Mouse (Mus musculus) left cerebral cortex, postnatal 36 days (tissue): ENCODE results near the gene Naa60. TPM values are rescaled to one million over a fixed set of nuclear protein-coding genes. Genes with fewer than 3 reads are reported as not detected.

Source experiments
- DNase-seq, 2 experiments: peaks; one replicate each; pipeline ENCODE4 v3.0.0; 2021 to 2022; ENCODE audit warnings: low spot score in 2 of 2, mixed read lengths in 1 of 2
- intact Hi-C: fragments of 180-260 bp; cut with DNase I; formaldehyde crosslinking; loops from one replicate; pipeline ENCODE4 v1.15.1; 2025
- total RNA-seq, 2 experiments: library from RNA; stranded (reverse); gene quantifications; 2 replicates each; pipeline ENCODE4 v1.2.3; 2021

The Naa60 gene
- total RNA-seq, 2 experiments from 2014 or later: 124 TPM

DNA sequence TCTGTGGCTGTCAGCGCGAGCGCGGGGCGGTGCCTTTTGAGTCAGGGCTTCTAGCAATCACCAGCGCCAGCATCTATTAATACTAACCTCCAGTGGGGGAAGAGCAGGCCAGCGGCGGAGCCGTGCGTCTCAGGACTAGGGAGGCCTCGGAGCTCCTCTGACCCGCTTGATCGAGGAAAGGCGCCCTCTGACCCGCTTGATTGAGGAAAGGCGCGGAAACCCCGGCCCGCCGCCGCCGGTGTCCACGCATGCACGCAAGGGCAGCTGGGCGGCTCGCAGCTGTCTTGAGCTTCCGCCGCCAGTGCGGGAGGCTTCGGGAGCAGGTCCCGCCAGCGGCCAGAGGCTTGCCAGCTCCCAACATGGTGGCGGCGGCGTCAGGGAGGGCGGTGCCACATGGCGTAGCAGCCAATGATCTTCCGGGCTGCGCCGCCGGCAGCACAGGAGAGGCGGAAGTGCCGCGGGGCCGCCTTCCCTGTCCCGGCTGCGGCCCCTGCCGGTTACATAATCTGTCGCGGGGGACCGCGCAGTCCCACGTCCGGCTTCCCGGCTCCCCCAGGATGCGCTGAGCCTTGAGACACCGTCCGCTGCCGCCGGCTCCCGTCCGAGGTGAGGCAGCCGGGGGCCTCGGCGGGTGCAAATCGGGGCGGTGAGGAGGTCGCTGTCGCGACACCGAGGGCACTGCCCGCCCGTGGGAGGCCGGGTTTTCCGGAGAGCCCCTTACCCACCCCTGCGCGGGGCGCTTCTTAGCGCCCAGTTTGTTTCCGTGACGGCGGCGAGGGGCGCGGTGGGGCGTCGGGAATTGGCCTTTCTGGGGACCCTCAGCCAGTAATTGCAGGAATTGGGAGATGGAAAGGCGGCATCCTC, 12.3 kb downstream of the Naa60 start, which contains the start of the genes Zfp597 and Gm20695:
Zfp597 (minus strand) TSS at position 361 of the 864 bp plus-strand sequence.
Gm20695 (plus strand) TSS at position 448 of the 864 bp plus-strand sequence.
- DNase-seq: peak; percentile 94 to 95
- intact Hi-C loops: loop anchor here (10.0 kb wide), 1 partner anchor 140 kb away; the partner anchor contains the start of gene Zfp263

GRCm38 (mm10) chr16:3885065-3885670, 13.0 kb downstream of the Naa60 start:
- DNase-seq: no peak
- intact Hi-C loops: loop anchor here (10.0 kb wide), 1 partner anchor 140 kb away; the partner anchor contains the start of gene Zfp263

DNA sequence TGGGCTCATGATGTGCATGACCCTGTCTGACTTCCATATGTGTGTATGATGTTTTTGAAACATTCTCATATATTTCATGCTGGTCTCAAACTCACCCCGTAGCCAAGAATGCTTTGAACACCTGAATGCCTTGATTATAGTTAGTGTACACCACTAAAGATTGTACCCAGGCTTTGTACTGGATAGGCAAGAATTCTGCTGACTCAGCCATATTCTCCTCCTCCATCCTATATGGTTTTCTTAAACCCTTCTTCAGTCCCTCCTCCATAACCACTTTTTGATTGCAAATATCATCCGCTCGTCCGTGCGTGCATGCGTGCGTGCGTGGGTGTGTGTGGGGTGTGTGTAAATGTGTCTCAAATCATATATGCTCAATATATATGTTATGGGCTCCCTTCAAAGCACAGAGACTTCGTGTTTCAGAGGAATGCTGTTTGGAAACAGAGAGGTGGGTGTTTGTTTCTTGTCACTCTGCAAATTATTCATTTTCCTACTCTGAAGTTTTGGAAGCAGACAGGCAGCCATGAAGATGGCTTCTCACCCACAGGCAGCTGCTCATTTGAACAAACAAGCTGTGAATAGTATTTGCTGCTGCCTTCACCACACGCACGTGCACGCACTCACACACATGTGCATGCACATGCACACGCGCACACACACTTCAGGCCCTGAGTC, 19.6 kb downstream of the Naa60 start:
- intact Hi-C loops: no loop called here
- DNase-seq: no peak

DNA sequence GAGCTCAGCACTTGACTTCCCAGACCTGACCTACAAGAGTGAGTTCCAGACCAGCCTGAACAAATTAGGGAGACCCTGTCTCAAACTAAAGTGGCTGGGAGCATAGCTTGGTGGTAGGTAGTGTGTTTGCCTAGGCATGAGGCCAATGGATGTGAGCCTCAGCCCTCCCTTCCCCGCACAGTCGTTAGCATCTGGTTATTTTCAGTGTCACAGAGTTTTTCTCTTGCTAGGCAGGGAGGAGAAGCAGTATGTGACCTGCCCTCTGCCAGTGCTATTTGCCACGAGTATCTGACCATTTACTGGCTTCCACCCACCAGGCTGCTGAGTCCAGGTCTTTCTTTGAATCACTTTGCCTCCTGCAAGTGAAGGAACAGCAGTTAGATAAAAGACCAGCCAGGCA, 21.6 kb downstream of the Naa60 start:
- no peak for DNase-seq
- intact Hi-C loops: no loop called here

DNA sequence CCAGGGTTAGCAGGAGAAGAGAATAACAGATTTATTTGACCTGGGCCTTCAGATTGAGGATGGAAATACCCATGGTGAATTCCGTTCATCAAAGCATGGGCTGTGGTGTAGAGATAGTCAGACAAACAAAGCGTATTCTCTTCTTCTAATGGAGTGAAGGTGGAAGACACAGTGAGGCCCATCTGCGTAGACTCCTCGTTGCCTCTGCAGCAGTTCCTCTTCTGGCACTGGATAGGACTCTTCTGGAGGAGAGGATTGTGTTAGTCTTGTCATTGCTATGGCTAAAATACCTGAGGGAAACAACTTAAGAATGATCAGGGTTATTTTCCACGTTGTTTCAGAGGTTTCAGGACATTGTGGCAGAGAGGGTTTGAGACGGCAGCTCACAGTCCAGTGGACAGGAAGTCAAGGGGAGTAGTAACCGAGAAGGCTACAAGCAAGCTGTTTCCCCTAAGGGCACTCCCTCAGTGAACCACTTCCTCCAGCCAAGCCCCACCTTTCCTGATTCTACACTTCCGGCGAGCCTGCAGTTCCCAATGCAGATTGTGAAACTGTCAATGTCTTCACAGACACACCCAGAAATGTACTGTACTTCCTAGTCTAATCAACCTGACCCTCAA, 23.1 kb downstream of the Naa60 start:
- DNase-seq: no peak
- intact Hi-C loops: no loop called here

DNA sequence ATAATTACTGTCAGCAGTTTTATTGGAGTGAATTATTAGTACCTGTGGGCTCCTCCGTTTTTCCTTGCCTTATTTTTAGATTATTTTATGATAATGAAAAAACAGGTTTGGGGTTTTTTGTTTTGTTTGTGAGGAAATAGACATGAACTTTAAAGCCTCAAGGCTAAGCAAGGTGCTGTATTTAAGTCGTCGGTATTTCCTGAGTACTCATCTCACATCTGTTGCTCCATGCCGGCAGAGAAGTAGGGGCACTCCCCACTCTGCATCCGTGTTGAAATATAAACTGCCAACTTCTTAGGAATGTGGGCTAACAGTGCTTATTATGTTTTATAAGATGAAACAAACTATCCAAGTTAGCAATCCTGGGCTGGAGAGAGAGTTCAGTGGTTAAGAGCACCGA, 23.9 kb downstream of the Naa60 start:
- no peak for DNase-seq
- intact Hi-C loops: no loop called here

- intact Hi-C loops: no loop called here
- DNase-seq: no peak
These were observed 24.4 kb downstream of the Naa60 start for GRCm38 (mm10) chr16:3896553-3896952.

DNA sequence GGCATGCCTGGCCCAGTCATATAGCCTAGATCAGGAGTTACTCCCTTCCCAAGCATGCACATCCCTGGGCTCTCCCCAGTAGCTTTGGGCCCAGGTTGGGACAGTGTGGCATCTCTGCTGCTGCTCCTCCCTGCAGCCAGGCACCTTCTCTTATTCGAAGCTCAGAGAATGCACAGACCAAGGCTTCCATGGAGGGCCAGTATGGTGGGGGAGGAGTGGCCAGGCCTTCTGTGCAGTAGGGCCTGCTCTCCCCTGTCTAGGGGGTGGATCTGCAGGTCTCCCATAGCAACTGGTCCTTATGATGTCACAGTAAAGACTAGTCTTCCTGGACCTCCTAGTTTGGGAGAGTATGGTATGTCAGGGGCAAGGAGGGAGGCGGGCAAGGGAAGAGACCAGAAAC, 35.3 kb downstream of the Naa60 start:
- intact Hi-C loops: no loop called here
- no peak for DNase-seq

DNA sequence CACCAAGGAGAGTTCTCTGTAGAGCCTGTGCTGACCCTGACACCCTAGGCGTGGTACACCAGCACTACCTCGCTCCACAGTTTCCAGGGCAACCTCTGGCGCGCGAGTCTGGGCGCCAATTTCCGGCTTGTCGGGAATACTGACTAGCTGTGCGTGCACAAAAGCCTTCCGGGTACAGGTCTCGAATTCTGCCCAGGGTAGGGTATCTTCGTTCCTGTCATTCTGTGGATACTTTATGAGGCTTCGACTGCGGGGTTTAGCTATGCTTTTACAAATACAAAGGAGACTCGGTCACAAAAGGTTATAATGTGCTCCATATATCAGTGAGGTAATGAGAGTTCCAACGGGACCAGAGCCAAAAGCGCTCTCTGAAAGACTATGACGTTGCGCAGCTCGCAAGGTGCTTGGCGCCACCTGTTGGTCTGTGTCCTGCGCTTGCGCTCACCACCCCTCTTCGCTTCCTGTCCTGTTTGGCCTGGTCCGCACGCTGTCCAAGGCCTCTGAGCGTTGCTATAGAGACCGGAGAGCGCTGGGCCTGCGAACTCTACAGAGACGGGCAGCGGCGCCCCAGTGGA, 36.4 kb downstream of the Naa60 start, which contains the start of the genes 1700037C18Rik and Cluap1:
1700037C18Rik (minus strand) TSS at position 153 of the 575 bp plus-strand sequence.
Cluap1 (plus strand) TSS at position 265 of the 575 bp plus-strand sequence.
- peak; percentile 92 to 95 for DNase-seq
- intact Hi-C loops: no loop called here

- intact Hi-C loops: no loop called here
- no peak for DNase-seq
These were observed 36.9 kb downstream of the Naa60 start for GRCm38 (mm10) chr16:3909118-3909517.

GRCm38 (mm10) chr16:3920756-3921155, 48.6 kb downstream of the Naa60 start:
- intact Hi-C loops: no loop called here

DNA sequence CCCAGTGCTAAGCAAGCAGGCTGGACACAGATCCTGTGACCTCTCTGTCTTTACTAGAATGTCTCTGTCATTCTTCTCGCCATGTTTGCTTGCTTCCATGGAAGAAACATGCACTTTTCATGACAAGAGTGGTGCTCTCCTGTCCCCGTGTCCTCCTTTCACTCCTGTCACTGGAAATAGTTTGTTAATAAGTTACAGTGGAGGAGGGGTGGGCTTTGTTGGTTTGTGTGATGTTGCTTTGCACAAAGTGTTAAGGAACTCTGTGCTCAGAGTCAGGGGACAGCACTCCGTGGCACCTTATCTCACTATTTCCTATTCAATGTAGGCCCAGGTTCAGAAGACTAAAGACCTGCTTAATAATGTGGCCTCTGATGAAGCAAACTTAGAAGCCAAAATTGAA, 51.3 kb downstream of the Naa60 start:
- intact Hi-C loops: no loop called here

More at GRCm38 (mm10) chr16:3920756-3921155, 48.6 kb downstream of the Naa60 start:
- DNase-seq: no peak

GRCm38 (mm10) chr16:3923966-3924365, 51.8 kb downstream of the Naa60 start:
- no peak for DNase-seq
- intact Hi-C loops: no loop called here

More for the DNA sequence above, 51.3 kb downstream of the Naa60 start:
- DNase-seq: no peak

GRCm38 (mm10) chr16:3928582-3928981, 56.4 kb downstream of the Naa60 start:
- no peak for DNase-seq
- intact Hi-C loops: no loop called here

DNA sequence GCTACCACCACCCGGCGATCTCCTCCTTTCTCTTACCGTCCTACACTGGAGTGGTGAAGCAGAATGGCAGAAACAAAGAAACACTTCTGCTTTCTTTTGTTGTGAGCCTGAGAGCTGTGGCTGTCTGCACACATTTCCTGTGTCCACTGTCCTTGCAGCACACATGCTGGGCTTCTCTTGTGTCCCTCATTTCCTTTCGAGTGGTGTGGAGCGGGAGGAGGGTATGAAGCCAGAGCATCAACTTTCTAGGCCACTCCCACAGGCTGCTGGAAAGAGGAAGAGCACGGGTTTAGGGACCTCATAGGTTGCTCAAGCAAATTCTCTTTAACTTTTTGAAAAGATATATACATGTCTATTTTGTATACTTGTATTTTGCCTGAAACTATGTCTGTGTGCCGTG, 57.0 kb downstream of the Naa60 start:
- intact Hi-C loops: no loop called here
- no peak for DNase-seq

GRCm38 (mm10) chr16:3933536-3933935, 61.4 kb downstream of the Naa60 start:
- intact Hi-C loops: no loop called here
- no peak for DNase-seq

DNA sequence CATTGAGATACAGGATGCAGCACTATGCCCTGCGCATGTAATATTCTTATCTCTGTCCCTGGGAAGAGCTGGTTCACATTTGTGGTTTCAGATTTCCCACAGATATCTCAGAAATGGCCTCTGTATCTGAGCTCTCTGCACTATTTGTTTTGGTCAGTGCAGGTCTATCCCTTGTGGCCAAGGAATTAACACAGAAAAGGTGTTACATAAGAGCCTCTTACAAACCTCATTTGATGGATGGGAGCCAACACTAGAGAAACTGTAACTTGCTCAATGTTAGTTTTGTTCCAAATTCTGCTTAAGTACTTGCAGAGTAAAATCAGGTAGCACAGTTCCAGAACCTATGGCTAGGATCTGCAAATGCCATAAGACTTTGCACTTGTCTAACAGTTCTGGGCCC, 61.9 kb downstream of the Naa60 start:
- no peak for DNase-seq
- intact Hi-C loops: no loop called here

DNA sequence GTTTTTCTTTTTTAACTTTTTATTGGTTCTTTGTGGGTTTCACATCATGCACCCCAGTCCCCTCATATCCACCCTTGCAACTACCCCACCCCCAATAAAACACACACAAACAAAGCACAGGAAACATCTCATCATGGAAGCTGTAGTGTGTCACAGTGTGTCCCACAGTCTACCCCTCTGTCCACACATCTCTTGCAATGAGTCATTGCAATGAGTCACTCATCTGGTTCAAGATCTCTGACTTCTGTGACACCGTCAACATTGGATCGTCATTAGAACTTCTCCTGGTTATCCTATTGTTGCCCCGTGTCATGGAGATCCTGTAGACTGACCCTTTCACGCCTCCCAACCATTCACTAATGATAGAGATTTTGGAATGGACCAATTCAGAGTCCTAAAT, 62.5 kb downstream of the Naa60 start:
- DNase-seq: no peak
- intact Hi-C loops: no loop called here

- intact Hi-C loops: no loop called here
- DNase-seq: no peak
These were observed 79.0 kb downstream of the Naa60 start for GRCm38 (mm10) chr16:3951141-3951540.
